Mouse (Mus musculus) adrenal gland (tissue): ENCODE measurements around the gene Ppif.

ENCODE experiments used
- intact Hi-C: fragments of 180-260 bp; cut with DNase I; formaldehyde crosslinking; loops from one replicate; pipeline ENCODE4 v1.15.1; 2025

Ppif gene

GRCm38 (mm10) chr14:25693271-25693887 lies 575 bp upstream of the Ppif start:
- intact Hi-C loops: loop anchor here (10.0 kb wide), 2 partner anchors 239 to 1189 kb away; partner anchors contain the start of gene Zmiz1

DNA sequence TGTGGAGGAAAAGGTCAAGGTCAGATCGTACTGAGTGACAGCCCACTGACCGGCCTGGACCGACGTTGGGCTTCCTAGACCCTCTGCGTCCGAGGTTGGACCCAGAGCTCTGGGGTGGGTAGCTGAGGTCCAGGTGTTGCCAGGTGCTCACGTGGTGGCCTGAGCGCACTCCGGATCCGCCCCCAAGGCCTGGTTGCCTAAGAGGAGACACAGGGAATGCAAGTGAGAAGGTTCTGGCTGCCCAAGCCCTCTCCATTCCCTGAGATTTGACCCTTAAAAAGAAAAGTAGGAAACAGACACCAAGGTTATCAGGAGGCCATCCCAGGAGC lies 579 bp downstream of the Ppif start:
- intact Hi-C loops: loop anchor here (10.0 kb wide), 2 partner anchors 240 to 1190 kb away; partner anchors contain the start of gene Zmiz1

GRCm38 (mm10) chr14:25695059-25695458 lies 1.1 kb downstream of the Ppif start:
- intact Hi-C loops: loop anchor here (10.0 kb wide), 2 partner anchors 240 to 1190 kb away; partner anchors contain the start of gene Zmiz1

DNA sequence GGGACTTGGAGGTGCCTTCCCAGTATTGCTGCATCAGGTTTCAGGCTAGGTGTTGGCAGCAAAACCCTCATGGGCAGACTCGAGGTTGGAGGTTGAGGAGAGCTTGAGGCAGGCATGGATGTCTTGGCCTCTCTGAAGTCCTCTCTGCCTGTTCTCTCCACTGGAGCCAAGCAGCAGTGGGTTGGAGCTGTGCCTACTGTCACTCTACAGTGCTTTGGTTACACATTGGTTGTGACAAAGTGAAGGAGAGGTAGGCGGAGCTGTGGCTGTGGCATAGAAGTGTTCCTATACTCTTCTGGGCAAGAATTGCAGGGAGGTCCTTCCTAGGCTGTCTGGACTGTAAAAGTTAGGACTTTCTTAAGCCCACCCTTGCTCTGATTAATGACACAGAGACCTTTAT lies 2.4 kb downstream of the Ppif start:
- intact Hi-C loops: loop anchor here (10.0 kb wide), 2 partner anchors 242 to 1192 kb away; partner anchors contain the start of gene Zmiz1

DNA sequence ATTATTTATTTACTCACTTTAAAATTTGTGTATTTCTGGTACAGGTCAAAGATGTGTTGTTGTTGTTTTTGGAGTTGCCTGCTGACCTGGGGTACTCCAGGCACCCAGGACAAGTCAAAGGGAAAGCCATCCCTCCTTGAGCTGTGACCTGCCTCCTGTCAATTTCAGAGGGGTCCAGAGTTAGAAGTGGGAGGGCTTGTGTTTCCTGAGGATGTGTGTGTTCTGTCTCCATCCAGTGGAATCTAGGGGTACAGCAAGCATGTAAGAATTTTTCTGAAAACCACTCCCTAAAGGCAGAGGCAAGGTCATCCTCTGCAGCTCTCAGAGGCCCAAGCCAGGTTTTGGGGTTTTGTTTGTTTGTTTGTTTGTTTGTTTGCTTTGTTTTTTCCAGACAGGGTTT lies 8.0 kb downstream of the Ppif start:
- intact Hi-C loops: no loop called here

GRCm38 (mm10) chr14:25707691-25708181 lies 13.8 kb downstream of the Ppif start:
- intact Hi-C loops: loop anchor here (2.0 kb wide), 1 partner anchor 93 kb away; no protein-coding TSS in a partner anchor

GRCm38 (mm10) chr14:25708451-25708850 lies 14.5 kb downstream of the Ppif start:
- intact Hi-C loops: loop anchor here (2.0 kb wide), 1 partner anchor 92 kb away; no protein-coding TSS in a partner anchor

DNA sequence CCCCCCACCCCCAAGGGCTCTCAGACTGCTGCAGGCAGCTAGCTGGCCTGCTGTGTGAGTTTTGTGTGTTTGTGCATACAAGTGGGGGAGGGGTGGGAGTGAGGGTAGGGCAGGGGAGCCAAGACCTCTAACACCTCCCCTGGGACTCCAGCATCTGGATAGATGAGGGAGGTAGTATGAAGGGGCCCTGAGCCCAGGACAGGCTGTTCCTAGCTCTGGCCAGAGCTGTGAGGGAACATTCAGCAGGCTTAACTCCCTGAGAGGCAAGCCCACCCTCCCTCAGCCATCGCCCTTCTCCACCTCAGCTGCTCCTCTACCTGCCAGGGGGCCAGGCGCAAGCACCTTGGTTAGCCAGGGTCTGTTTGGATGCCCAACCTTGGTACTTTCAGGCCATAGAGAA lies 15.0 kb downstream of the Ppif start:
- intact Hi-C loops: loop anchor here (2.0 kb wide), 1 partner anchor 92 kb away; no protein-coding TSS in a partner anchor

- intact Hi-C loops: no loop called here
Observed at GRCm38 (mm10) chr14:25710073-25710472, 16.1 kb downstream of the Ppif start.

- intact Hi-C loops: no loop called here
Observed at GRCm38 (mm10) chr14:25710681-25711080, 16.7 kb downstream of the Ppif start.

- intact Hi-C loops: no loop called here
Observed at GRCm38 (mm10) chr14:25711177-25711576, 17.2 kb downstream of the Ppif start.

- intact Hi-C loops: no loop called here
Observed at GRCm38 (mm10) chr14:25711602-25712001, 17.6 kb downstream of the Ppif start.

GRCm38 (mm10) chr14:25713443-25713842 lies 19.5 kb downstream of the Ppif start:
- intact Hi-C loops: no loop called here

DNA sequence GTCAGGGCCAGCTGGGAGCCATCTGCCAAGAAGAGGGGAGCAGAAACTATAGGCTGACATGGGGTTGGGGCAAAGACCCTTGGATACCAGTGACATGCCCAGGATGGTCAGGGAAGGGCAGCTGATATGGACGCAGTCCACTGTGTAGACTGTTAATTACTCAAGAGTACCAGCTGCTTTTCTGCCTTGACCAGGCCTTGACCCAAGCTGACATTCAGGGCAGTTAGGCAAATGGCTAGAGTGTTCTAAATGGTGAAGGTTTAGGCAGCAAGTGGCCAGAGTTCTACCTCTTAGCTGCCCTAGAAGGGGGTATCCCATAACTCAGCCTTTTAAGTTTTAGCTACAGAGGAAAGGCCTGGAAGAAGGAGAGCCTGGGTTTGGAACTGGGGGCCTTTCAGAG lies 22.6 kb downstream of the Ppif start:
- intact Hi-C loops: no loop called here

DNA sequence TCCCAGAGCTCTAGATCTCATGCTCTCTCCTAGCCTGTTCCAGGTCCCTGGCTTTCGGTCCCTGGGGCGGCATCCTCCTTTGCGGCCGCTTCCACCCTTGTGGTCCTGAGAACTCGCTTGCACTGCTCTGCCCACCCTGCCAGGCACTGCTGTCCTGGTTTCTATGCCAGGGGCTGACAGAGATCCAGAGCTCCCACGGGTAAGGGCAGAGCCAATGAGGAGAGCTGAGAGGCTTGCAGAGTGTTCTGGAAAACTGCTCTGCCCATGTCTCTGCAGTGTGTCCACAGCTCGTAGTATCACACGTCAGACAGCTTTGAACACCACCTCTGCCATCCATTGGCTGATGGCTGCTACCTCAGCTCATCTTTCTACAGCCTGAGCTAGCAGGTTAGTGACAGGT lies 23.8 kb downstream of the Ppif start:
- intact Hi-C loops: no loop called here

DNA sequence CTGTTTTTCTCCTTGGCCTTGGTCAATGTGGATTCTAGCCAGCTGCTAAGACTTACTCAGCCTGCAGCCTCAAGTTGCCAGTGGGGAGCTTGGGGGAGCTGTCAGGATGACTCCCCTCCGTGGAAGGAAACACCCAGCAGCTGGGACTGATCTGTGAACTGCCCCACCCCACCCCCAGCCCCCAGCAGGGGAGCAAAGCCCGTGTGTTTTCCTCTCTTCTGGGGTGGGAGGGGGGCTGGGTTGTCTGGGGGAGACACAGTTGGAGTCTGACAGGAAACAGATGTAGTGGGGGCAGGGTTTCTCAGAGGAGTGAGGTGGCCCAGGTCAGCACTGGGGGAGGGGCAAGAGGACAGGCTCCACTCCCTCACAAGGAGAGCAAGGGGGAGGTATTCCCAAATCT lies 24.5 kb downstream of the Ppif start:
- intact Hi-C loops: no loop called here

- intact Hi-C loops: no loop called here
Observed at GRCm38 (mm10) chr14:25719371-25719770, 25.4 kb downstream of the Ppif start.

- intact Hi-C loops: loop anchor here (5.0 kb wide), 1 partner anchor 46 kb away; the partner anchor contains the start of gene Zcchc24
Observed at GRCm38 (mm10) chr14:25720962-25721707, 27.2 kb downstream of the Ppif start.

DNA sequence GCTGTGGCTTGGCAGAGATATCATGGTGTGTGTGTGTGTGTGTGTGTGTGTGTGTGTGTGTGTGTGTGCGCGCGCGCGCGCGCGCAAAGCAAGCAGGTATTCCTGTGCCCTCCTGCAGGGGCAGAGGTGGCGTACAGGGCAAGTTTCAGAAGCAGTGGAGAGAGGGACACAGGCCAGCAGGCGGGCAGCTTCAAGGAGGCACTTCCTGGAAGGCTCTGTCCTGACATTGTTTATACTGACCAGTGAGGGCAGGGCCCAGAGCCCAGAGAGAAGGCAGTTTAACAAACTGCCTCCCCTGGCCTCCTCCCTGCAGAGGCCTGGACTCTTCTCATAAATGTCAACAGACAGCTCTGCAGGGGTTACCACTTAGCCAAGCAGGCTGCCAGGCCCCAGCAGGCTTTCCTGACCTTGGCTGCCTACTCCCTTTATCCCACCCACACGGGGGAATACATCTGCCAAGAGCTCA lies 31.1 kb downstream of the Ppif start:
- intact Hi-C loops: no loop called here

- intact Hi-C loops: no loop called here
Observed at GRCm38 (mm10) chr14:25725690-25726089, 31.7 kb downstream of the Ppif start.

DNA sequence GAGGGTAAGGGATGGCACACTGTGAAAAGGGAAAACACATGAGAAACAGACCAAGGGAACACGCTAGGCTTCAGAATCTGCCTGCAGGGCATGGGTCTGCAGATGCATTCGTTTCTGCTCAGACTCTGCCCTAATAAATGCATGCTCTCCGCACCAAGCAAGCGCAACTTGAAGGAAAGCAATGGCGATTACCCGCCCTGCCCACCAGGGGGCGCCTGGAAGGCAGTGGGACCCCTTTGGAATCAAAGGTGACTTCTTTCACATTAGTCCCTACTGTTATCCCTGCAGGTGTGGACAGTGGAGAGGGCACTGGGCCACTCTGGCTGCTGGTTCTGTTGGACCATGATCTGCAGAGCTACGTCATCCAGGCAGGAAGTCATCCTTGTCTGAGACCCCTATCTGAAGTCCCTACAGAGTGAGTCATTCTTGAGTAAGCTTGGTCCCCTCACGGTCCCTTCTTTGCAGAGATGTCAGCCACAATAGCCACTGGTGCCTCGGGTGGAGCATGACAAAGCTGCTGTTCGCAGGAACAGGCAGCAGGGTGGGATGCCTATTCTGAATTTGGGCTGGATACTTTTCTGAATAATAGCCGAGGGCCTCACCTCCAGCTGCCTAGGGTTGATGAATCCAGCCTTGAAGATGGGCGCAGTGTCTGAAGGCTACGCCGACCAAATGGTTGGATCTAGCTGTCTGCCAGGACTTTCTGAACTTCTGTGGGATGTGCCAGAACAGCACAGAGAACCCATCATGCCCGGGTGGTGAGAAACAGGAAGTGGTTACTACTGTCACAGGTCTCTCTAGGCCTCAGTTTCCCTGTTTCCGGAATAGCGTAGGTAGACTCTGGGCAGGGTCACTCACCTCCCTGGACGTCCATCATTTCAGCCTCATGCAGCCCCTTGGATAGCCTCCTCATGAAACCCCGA lies 32.5 kb downstream of the Ppif start:
- intact Hi-C loops: no loop called here
